Mouse (Mus musculus) mesoderm, embryonic 11.5 days (tissue): ENCODE measurements around the gene Olfr791.

Source experiments
- DNase-seq: peaks from one replicate; pipeline ENCODE4 v3.0.0-alpha.2; 2012; ENCODE audit warnings: low read depth, low spot score

Gene Olfr791

DNA sequence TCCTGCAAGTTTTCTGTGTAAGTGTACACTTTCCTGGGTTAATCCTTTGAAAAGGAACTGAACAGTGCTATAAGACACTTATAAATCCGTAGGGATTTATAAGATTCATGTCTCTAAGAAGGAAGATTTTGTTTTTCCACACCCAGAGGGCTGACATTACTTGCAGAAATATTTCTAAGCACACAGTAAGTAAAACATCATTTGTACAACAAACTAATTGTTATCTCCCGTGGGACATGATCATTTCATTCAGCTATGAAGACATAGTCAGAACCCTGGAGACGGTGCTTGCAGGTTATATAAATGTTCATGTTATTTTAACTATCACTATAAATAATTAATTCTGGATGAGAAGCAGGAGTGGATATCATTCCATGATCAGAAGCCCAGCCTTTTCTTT, at the start of gene Olfr791:
Olfr791 (plus strand) TSS at position 301 of the 400 bp plus-strand sequence.
- no peak for DNase-seq

DNA sequence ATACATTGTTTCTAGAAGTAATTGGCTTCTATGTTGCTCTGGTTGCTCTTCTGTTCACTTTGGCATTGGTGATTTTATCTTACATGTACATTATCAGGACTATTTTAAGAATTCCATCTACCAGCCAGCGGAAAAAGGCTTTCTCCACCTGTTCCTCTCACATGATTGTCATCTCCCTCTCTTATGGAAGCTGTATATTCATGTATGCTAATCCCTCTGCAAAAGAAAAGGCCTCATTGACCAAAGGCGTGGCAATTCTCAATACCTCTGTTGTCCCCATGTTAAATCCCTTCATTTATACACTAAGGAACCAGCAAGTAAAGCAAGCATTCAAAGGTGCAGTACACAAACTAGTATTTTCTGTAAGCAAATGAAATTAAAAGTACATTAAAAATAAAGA, 48.3 kb upstream of the Olfr791 start:
- no peak for DNase-seq

DNA sequence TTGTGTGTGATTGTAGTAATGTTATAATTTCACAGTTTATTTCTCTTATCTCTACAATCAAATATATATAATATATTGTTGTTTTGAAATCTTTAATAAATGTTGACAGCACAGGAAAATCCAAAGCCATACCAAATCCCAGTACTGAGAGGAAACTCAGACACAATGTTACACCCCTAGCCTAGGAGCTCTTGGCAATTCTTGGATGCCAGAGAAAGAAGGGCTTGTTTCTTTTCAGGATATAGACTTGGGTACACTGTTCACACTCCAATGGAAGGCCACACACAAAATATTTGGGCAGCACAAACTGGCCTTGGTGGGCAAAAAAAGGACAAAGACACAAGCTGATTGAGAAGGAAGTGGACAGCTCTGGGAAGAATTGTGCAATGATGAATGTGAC, 47.9 kb upstream of the Olfr791 start:
- no peak for DNase-seq

DNA sequence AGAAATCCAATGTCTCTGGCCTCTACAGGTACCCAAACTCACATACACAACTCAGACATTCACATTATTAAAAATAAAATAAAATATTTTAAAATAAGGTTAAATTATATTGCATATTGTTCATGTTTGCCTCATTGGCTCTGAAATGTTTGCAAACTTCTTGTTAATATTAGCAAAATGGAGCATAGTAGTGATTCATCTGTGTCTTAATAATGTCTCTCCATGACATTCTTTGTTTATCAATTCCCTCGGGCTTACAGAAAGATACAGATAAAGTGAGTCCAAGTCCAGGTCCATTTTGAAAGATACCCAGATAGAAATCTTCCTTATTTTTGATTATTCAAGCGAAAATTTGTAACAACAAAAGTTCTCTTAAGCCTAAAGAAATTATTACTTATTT, 37.1 kb upstream of the Olfr791 start, which contains the start of gene Olfr789:
Olfr789 (plus strand) TSS at position 301 of the 400 bp plus-strand sequence.
- no peak for DNase-seq

DNA sequence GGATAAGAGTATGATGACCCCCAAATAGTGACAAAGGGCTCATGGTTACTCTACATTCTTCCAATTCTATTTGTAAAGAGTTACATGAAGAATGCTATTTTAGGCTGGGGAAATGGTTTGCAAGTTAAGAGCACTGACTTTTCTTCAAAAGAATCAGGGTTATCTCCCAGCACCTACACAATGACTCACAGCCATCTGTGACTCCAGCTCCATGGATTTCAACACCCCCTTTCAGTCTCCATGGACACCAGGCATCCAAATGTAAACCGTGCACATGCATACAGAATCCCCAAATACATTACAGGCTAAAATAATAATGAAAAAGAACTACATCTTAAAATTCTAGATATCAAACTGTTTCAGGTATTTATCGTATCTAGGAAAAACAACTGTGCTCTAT, 31.5 kb upstream of the Olfr791 start:
- DNase-seq, result no peak

GRCm38 (mm10) chr10:129498192-129498591, 23.4 kb upstream of the Olfr791 start, which contains the start of gene Olfr790:
Gene Olfr790 (plus strand): TSS chr10:129498492.
- DNase-seq, result no peak

- DNase-seq, result no peak
Observed at GRCm38 (mm10) chr10:129538862-129539261, 17.3 kb downstream of the Olfr791 start, which contains the start of gene Olfr792. Gene Olfr792 (plus strand): TSS chr10:129539162.

DNA sequence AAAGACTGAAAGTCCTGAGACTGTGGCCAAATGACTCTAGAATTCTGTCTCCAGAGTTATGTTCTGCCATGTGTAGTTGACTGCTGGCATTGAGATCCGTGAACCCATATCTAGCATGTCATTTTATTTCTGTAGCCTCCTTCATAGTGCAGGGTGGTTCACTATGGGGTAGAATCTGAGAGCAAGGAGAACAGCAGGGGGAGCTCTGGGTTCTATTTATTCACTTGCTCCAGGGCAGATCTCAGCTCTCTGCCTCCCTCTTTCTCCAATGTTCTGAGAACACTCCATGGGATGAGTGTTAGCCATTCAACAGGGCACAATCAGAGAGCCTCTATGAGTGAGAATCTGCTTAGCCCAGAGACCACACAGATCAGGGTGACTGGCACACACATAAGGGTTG, 27.8 kb downstream of the Olfr791 start:
- DNase-seq, result peak; percentile 5

GRCm38 (mm10) chr10:129567355-129567754, 45.8 kb downstream of the Olfr791 start, which contains the start of gene Olfr794:
Gene Olfr794 (plus strand): TSS chr10:129567655.
- DNase-seq, result no peak

GRCm38 (mm10) chr10:129577066-129577465, 55.5 kb downstream of the Olfr791 start:
- no peak for DNase-seq
